Mouse (Mus musculus): ENCODE measurements at regions not wholly inside any gene's neighbourhood (a gene's known extent, or its start where the extent isn't known, plus 50 kb on each side); places are given as distances from the start of the nearest gene placed in this dataset.
"Not testable (repeated sequence)": the region's sequence is repeated elsewhere in the genome, so short reads cannot be mapped to it uniquely, and the experiment has no call there.

GRCm38 (mm10) chr12:19646071-19646470 lies 308.2 kb upstream of the Gm21863 start:
- DNase-seq = peak; percentile 0

- not testable (repeated sequence) for DNase-seq
These were observed 285.8 kb upstream of the Gm21863 start for GRCm38 (mm10) chr12:19668541-19668940.

DNA sequence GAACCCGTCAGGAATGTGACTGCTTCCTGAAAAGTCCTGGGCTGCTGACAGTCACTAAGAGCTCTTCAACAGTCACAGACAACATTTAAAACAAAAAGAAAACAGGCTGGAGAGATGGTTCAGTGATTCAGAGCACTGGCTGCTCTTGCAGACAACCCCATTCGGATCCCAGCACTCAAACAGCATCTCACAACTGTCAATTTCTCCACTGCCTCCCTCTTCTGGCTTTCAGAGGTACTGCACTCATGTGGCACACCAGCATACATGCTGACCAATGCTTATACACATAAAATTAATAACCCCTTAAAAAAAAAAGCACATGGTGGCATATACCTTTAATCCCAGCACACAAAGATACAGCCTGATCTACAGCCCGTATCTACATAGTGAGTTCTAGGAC lies 283.7 kb upstream of the Gm21863 start:
- not testable (repeated sequence) for DNase-seq

Data from cerebellum, adult 11 months (tissue).